Mouse (Mus musculus) adrenal gland, adult 2 months (tissue): ENCODE results near the gene Trim56. TPM values are rescaled to one million over a fixed set of nuclear protein-coding genes. Genes with fewer than 3 reads are reported as not detected.
"Not testable (repeated sequence)": the region's sequence is repeated elsewhere in the genome, so short reads cannot be mapped to it uniquely, and the experiment has no call there.

Experiments used
- DNase-seq: peaks from one replicate; pipeline ENCODE4 v3.0.0; 2021
- long read RNA-seq: library from polyadenylated mRNA; stranded (forward); transcript quantifications from one replicate; pipeline ENCODE4 v2.0.0, GENCODE M21; 2021
- polyA plus RNA-seq: library from polyadenylated mRNA; depleted of rRNA; stranded (reverse); fragments of >200 nt; gene quantifications from 2 replicates; pipeline ENCODE4 v1.2.3, GENCODE M21; 2012; rRNA removed
- total RNA-seq, 2 experiments: library from RNA; stranded (reverse); gene quantifications; 2 replicates each; pipeline ENCODE4 v1.2.3; 2021

Gene Trim56
- total RNA-seq: 10 to 100 TPM; 37.1 to 47.0 TPM
- polyA plus RNA-seq: 13.3 and 19.6 TPM in 2 replicates
- long read RNA-seq, partial matches to known transcripts: 0 of 1 reads
- long read RNA-seq, other reads (novel, unspliced or antisense): 0 of 1 reads

DNA sequence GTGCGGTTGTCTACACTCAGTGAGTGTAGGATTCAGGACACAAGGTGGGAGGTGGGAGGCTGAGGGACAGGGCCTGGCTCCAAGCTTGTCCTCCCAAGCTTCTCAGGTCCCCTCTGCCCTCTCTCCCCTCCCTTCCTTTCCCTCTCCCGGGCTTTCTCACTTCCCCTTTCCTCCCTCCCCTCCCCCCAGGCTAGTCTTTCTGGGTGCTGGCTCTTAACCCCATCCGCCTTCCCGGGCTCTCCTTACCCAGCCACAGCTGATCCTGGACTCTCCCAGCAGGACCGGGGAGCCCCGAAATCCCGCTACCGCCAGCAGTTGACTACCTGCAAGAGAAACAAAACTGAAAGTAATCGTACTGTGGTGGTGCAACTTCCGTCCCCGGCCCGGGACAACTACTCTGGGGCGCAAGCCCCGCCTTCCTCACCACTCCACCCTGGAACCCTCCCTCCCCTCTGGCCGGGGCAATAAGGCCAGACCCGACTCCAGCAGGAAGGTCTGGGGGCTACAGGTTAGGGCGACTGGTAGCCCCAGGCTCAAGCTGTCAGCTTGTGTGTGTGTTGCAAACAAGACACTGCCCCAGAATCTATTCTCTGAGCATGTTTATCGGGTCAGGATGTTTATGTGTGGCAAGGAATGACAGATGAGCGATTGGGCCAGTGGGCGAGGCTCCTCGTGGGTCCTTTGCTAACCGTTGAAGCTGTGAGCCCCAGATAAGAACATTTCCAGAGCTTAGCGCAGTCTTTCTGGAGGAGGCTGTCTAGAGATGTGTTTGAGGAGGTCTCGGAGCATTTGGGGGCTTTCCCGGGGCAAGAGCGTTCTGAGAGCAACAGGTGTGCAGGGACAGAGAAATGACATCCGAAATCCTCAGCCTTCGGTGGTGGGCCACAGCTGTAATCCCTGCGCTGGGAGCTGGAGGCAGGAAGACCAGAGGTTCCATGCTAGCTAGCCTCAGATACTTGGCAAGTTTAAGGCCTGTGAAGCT lies at the start of gene Trim56:
Trim56 (minus strand) TSS at position 344 of the 982 bp plus-strand sequence.
- DNase-seq: peak; percentile 90

DNA sequence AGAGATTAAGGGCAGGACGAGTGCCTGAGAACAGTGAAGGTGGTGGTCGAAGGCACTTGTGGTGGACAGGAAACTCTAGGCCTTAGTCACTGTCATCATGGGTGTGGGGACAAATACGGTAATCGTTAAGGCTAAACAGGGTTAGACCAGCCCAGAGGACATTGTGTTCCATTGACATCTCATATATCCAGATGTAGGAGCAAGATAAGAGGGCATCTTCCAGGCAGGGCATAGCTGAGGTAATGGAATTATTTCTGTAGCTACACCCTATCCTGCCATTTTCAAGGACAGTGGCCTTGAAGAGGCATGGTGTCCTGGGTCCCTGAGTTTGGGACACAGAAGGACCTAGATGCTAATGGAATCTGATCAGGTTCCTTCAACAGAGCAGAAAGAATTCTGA lies 45.8 kb upstream of the Trim56 start:
- DNase-seq: no peak

GRCm38 (mm10) chr5:137159461-137159860 lies 43.5 kb upstream of the Trim56 start:
- peak; percentile 6 for DNase-seq

- no peak for DNase-seq
Observed at GRCm38 (mm10) chr5:137153289-137153688, 37.3 kb upstream of the Trim56 start.

- no peak for DNase-seq
Observed at GRCm38 (mm10) chr5:137152623-137153022, 36.6 kb upstream of the Trim56 start.

- DNase-seq: not testable (repeated sequence)
Observed at GRCm38 (mm10) chr5:137149272-137149882, 33.4 kb upstream of the Trim56 start, which contains the start of gene Muc3. Muc3 (minus strand) TSS chr5:137149322.

DNA sequence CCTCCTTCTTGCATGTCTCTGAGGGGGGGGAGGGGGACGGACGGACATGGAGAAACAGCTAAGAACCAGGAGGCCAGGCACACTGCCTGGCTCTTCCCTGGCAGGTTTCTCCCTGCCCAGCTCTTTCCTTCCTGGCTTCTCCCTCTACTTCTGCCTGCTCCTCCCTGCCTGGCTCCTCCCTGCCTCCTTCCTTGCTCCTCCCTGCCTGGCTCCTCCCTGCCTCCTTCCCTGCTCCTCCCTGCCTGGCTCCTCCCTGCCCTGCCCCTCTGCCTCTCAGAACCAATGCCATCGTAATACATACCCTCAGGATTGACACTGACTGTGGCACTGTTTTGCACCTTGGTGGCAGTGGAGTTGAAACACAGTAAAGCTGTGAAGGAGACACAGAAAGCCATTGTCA lies 24.8 kb upstream of the Trim56 start:
- DNase-seq: no peak

GRCm38 (mm10) chr5:137138977-137139376 lies 23.0 kb upstream of the Trim56 start:
- no peak for DNase-seq

GRCm38 (mm10) chr5:137134959-137135358 lies 18.9 kb upstream of the Trim56 start:
- peak; percentile 27 for DNase-seq

GRCm38 (mm10) chr5:137131490-137131889 lies 15.5 kb upstream of the Trim56 start:
- DNase-seq: peak; percentile 57

- DNase-seq: no peak
Observed at GRCm38 (mm10) chr5:137129281-137129680, 13.3 kb upstream of the Trim56 start.

- DNase-seq: no peak
Observed at GRCm38 (mm10) chr5:137123516-137123915, 7.5 kb upstream of the Trim56 start.

GRCm38 (mm10) chr5:137122686-137123193 lies 6.7 kb upstream of the Trim56 start:
- DNase-seq: peak; percentile 77

DNA sequence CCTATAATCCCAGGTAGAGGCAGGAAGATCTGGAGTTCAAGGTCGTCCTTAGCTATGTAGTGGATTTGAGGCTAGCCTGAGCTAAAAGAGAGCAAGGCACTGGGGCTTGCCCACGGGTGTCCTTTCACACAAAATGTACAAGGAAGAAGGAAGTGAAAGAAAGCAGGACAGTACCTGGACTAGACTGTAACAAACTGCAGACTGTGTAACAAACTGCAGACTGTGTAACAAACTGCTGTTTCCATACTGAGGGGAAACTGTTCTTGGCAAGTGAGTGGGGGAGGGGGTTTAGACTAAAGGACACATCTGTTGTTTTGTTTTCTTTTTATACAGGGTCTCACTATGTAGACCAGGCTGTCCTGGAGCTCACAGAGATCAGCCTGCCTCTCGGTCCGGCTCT lies 5.3 kb upstream of the Trim56 start:
- no peak for DNase-seq

- no peak for DNase-seq
Observed at GRCm38 (mm10) chr5:137118878-137119277, 2.9 kb upstream of the Trim56 start.

DNA sequence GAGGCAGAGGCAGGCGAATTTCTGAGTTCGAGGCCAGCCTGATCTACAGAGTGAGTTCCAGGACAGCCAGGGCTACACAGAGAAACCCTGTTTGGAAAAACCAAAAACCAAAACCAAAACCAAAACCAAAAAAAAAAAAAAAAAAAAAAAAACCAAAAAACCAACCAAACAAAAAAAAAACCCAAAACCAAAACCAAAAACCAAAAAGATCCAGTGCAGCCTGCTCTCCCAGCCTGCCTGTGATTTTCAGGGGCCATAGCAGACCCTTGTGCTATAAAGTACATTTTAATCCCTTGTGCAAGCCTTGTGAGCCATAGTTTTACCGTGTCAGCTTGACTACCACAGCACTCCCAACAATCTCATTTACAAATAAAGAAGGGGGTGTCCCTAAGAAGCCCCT lies 2.0 kb upstream of the Trim56 start:
- not testable (repeated sequence) for DNase-seq

GRCm38 (mm10) chr5:137116987-137117386 lies 978 bp upstream of the Trim56 start:
- DNase-seq: no peak

- no peak for DNase-seq
Observed at GRCm38 (mm10) chr5:137114891-137115561, 983 bp downstream of the Trim56 start.

GRCm38 (mm10) chr5:137111542-137112408 lies 4.2 kb downstream of the Trim56 start:
- no peak for DNase-seq

GRCm38 (mm10) chr5:137110863-137111262 lies 5.1 kb downstream of the Trim56 start:
- no peak for DNase-seq
